Mouse (Mus musculus): ENCODE results near the gene Tmem131.

GRCm38 (mm10) chr1:36807086-36807485 lies 136.4 kb downstream of the Tmem131 start:
- TF ChIP-seq POLR2A (IDR thresholded peaks at IDR 0.05; ENCODE audit: borderline replicate concordance, control insufficient read depth, low read depth, low read length) (no peak), CTCF (IDR thresholded peaks at IDR 0.05; ENCODE audit: control insufficient read depth, insufficient read depth, low read length) (no peak)
